9 mouse cellular contexts compared by ENCODE assay signal in genomic region chr10:9872143-9872542, GRCm38 (mm10). TPM values are rescaled to one million over a fixed set of nuclear protein-coding genes. Genes with fewer than 3 reads are reported as not detected.
DNase-seq lines count a peak whose midpoint lies in the region; ATAC-seq and TF ChIP-seq lines count a peak whose summit lies in the region.
"Had no signal": no experiment of that assay in that cellular context is flagged by ENCODE, and none has a peak within 500 bp of the region (broad histone marks: within the 10 kb centered on the region; RNA-seq: fewer than 3 reads in every experiment).

No protein-coding gene starts in this region.

- DNase-seq in A20 (ENCODE audit: low read depth, low spot score) (peak; percentile 41), ES-CJ7 (ENCODE audit: low read depth, low spot score) (peak; percentile 17)
- no peak for DNase-seq in frontal cortex, postnatal 14 days (ENCODE audit: low spot score in 2 of 2)
- no peak for DNase-seq in layer of hippocampus, postnatal 14 days (ENCODE audit: low spot score in 2 of 2)
- DNase-seq: heart, postnatal 4 days had no signal

- TF ChIP-seq CTCF in intestine, postnatal 0 days (IDR thresholded peaks at IDR 0.05; ENCODE audit: low read depth), result peak; percentile 69
- TF ChIP-seq CTCF in embryonic fibroblast, embryonic 13.5 days (IDR thresholded peaks at IDR 0.05; ENCODE audit: borderline replicate concordance, insufficient read depth, low read length), result 0 out of 2 replicates have a peak, but pooled peaks have one; percentile 0

- no peak overlapping the region for H3K9ac ChIP-seq in intestine, postnatal 0 days (ENCODE audit: low read depth, low read length)
- no peak overlapping the region for H3K9ac ChIP-seq in intestine, embryonic 15.5 days

- H3K27ac ChIP-seq in intestine, postnatal 0 days (ENCODE audit: low read depth, low read length), result no peak overlapping the region
- H3K27ac ChIP-seq in intestine, embryonic 15.5 days, result no peak overlapping the region
- H3K27ac ChIP-seq in embryonic fibroblast, embryonic 13.5 days (ENCODE audit: insufficient read depth, low read length), result no peak overlapping the region

- TF ChIP-seq POLR2A in embryonic fibroblast, embryonic 13.5 days (IDR thresholded peaks at IDR 0.05; ENCODE audit: low read depth, low read length), result no peak

- no peak for ATAC-seq in intestine, postnatal 0 days
- no peak for ATAC-seq in intestine, embryonic 15.5 days
- ATAC-seq: activated CD4-positive, CD25-positive, alpha-beta regulatory T cell, adult 4 months had no signal

- WGBS in intestine, postnatal 0 days, result 57% methylated on average over 2 of the region's 2 CpGs
- WGBS in intestine, embryonic 15.5 days, result 60% methylated on average over 1 of the region's 2 CpGs

- no peaks in the 10 kb centered on the region for H3K4me1 ChIP-seq in intestine, postnatal 0 days (replicated peaks; ENCODE audit: control insufficient read depth, insufficient read depth, low read length)
- no peaks in the 10 kb centered on the region for H3K4me1 ChIP-seq in intestine, embryonic 15.5 days (replicated peaks)
- H3K4me1 ChIP-seq in embryonic fibroblast, embryonic 13.5 days (ENCODE audit: control insufficient read depth, insufficient read depth, low read length), result peaks cover 2% of the 10 kb centered on the region; the same call in 1 of the 2 replicates

- no peaks in the 10 kb centered on the region for H3K27me3 ChIP-seq in intestine, postnatal 0 days (replicated peaks; ENCODE audit: control insufficient read depth, insufficient read depth, low read length)
- H3K27me3 ChIP-seq in intestine, embryonic 15.5 days (replicated peaks), result no peaks in the 10 kb centered on the region

- no peak overlapping the region for H3K4me3 ChIP-seq in intestine, postnatal 0 days (ENCODE audit: low read depth, low read length)
- no peak overlapping the region for H3K4me3 ChIP-seq in intestine, embryonic 15.5 days (replicated peaks)
- no peak overlapping the region for H3K4me3 ChIP-seq in embryonic fibroblast, embryonic 13.5 days (ENCODE audit: insufficient read depth, low read length)

- H3K9me3 ChIP-seq in intestine, postnatal 0 days (ENCODE audit: control insufficient read depth), result no peaks in the 10 kb centered on the region
- no peaks in the 10 kb centered on the region for H3K9me3 ChIP-seq in intestine, embryonic 15.5 days

- H3K4me2 ChIP-seq in intestine, postnatal 0 days (replicated peaks; ENCODE audit: low read depth), result no peak overlapping the region
- no peak overlapping the region for H3K4me2 ChIP-seq in intestine, embryonic 15.5 days (replicated peaks)

- H3K36me3 ChIP-seq in intestine, postnatal 0 days (ENCODE audit: control insufficient read depth, insufficient read depth), result no peaks in the 10 kb centered on the region
- no peaks in the 10 kb centered on the region for H3K36me3 ChIP-seq in intestine, embryonic 15.5 days

RNA-seq across cellular contexts. Expression of gene Stxbp5, which starts 28.7 kb away (rescaled TPM):
- 3.9 and 4.6 TPM in 2 replicates for polyA plus RNA-seq in intestine, postnatal 0 days (2015; fragmentation: Nextera tagmentation; extraction: Ambion mirVana)
- polyA plus RNA-seq in intestine, embryonic 15.5 days (2015; fragmentation: Nextera tagmentation; extraction: Ambion mirVana), result 5.3 and 5.8 TPM in 2 replicates
- 22.9 and 24.6 TPM in 2 replicates for polyA plus RNA-seq in embryonic fibroblast, embryonic 13.5 days (2011; ENCODE audit: insufficient read length, low read depth, missing spikeins)
- 100 to 1,000 TPM in 1 of 2 experiments, 10 to 100 TPM in 1; 99.8 to 104 TPM for total RNA-seq in layer of hippocampus, postnatal 14 days (2021)

Comparison
In these comparisons a context has a peak if more than half of its experiments do, and no peak if none do; other contexts are left out.
1. DNase-seq: peak in A20 (single experiment) and ES-CJ7 (single experiment); none in frontal cortex, postnatal 14 days (0 of 2) and layer of hippocampus, postnatal 14 days (0 of 2).